Mouse (Mus musculus): ENCODE measurements around the gene B430306N03Rik.

The B430306N03Rik gene

GRCm38 (mm10) chr17:48362346-48362745 lies 46.4 kb downstream of the B430306N03Rik start:
- DNase-seq (ENCODE audit: low spot score): no peak

GRCm38 (mm10) chr17:48362966-48363365 lies 47.0 kb downstream of the B430306N03Rik start:
- no peak for DNase-seq (ENCODE audit: low spot score)

GRCm38 (mm10) chr17:48363421-48363965 lies 47.6 kb downstream of the B430306N03Rik start:
- no peak for DNase-seq (ENCODE audit: low spot score)

GRCm38 (mm10) chr17:48365511-48366155 lies 49.7 kb downstream of the B430306N03Rik start:
- DNase-seq (ENCODE audit: low spot score): no peak

GRCm38 (mm10) chr17:48366806-48367205 lies 50.9 kb downstream of the B430306N03Rik start:
- no peak for DNase-seq (ENCODE audit: low spot score)

- no peak for DNase-seq (ENCODE audit: low spot score)
These were observed 55.7 kb downstream of the B430306N03Rik start for GRCm38 (mm10) chr17:48371621-48372020.

- no peak for DNase-seq (ENCODE audit: low spot score)
These were observed 57.0 kb downstream of the B430306N03Rik start for GRCm38 (mm10) chr17:48372987-48373386.

- no peak for DNase-seq (ENCODE audit: low spot score)
These were observed 60.2 kb downstream of the B430306N03Rik start for GRCm38 (mm10) chr17:48376102-48376501.
